Mouse (Mus musculus) c-Kit-positive CD71-negative TER-119-negative erythroid progenitor cells, embryonic 14.5 days (primary cell): ENCODE data around the gene Nr2f6.

ENCODE experiments used
- DNase-seq: peaks from one replicate; pipeline ENCODE4 v3.0.0-alpha.2; 2013; ENCODE audit warnings: low read depth

Gene Nr2f6

DNA sequence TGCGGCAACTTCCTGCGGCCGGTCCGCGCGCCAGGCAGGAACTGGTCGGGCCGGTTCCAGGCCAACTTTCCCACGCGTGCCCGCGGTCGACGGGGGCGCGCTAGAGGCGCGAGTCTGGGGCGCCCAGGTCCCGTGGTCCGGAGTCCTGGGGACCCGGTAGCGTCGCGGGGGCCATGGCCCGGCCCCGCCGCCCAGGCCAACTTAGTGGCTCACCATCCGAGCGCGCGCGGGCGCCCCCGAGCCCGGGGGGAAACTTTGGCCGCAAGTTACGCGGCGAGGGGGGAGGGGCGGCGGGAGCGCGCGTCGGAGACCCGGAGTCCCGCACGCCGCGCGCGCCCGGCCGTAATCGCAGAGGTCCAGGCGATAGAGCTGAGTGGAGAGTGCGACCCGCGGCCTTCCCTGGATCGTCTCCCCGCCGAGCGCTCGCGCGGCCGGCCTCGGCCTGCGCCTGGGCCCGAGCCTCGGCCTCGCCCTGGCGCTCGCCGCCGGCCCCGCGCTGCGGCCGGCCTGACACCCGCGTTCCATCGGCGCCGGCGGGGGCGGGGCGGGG lies at the start of gene Nr2f6:
Nr2f6 (minus strand) TSS at position 540 of the 550 bp plus-strand sequence.
- DNase-seq, result no peak

DNA sequence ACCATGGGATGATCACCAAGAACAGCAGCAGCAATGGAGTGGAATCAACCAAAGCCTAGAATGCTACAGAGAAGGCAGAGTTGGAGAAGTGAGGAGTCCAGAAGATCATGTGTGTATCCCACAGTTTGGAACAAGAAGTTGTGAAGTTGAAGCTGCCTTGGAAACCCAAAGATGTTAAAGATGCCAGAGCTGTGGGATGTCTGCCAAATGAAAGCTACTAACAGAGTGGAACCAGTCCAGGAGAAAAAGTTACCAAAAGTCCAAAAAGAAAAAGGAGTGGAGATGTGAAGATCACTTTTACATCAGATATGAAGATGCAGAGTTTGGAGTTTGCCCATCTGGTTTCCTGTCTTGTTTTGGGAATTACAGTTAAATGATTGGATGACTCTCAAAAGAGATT lies 40.4 kb upstream of the Nr2f6 start:
- no peak for DNase-seq

- no peak for DNase-seq
Observed at GRCm38 (mm10) chr8:71411535-71412273, 29.9 kb upstream of the Nr2f6 start.

- no peak for DNase-seq
Observed at GRCm38 (mm10) chr8:71408231-71408630, 26.5 kb upstream of the Nr2f6 start.

DNA sequence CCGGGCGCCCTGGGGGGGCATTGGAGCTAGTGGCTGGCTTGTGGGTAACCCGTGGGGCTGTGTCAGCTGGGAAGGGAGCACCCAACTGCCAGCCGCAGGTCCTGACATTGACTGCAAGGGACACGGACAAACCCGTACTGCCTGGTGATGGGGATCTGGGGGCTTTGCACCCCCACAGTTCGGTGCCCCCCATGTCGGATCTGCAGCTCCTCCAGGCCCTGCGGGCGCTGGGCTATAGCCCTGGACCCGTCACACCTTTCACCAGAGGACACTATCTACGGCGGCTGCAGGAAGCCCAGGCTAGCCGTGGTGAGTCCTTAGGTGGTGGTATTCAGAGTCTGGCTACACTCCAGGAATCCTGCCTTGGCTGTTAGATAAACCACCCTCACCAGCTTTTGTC lies 25.7 kb upstream of the Nr2f6 start:
- no peak for DNase-seq

DNA sequence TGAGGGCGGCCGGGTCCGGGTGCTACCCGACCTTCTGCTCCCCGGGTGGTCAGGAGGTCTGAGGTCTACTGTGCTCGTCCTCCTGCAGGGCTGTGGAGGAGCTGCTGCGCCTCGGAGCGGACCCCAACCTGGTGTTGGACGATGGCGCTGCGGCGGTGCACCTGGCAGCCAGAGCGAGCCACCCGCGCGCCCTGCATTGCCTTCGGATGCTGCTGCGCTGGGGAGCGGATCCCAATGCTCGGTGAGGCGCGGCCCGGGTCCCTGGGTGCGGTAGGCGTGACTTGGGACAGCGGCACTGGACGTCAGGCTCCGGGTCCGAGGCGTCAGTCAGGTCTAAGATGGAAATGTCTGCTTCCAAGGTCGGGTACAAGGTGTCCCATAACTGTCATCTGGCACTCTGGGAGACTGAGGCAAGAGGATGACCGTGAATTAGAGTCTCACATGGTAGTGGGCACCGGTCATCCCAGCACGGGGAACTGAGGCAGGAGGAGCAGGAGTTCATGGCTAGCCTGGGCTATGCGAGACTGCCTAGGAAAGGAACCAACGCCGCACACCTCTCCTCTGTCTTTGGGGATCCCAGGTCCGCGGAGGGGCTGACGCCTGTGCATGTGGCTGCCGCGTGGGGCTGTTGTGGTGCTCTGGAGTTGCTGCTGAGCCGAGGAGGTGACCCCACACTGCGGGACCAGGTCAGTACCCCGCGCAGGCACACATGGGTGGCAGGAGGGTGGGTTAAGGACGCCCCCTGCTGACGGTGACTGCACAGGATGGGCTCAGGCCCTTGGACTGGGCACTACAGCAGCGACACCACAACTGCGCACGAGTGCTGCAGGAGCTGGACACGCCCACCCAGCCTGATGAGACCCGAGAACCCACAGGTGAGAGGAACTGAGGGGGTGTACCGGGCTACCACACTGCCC lies 24.6 kb upstream of the Nr2f6 start:
- peak; percentile 70 for DNase-seq

GRCm38 (mm10) chr8:71405401-71406098 lies 23.8 kb upstream of the Nr2f6 start, which contains the start of gene Ankle1:
TSS of gene Ankle1 (plus strand) at chr8:71406010.
- peak; percentile 92 for DNase-seq

- DNase-seq, result no peak
Observed at GRCm38 (mm10) chr8:71404951-71405351, 23.2 kb upstream of the Nr2f6 start.

DNA sequence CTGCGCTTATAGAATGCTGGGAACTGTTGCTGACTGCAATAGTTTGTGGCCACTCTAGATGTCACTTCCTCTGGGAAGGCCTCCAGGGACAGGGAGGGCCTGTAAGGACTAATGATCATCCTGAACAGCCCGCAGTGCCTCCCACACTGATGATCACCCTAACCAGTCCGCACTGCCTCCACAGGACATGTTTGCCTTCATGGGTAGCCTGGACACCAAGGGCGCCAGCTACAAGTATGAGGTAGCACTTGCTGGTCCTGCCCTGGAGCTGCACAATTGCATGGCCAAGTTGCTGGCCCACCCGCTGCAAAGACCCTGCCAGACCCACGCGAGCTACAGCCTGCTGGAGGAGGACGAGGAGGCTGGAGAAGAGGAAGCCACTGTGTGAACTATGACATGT lies 22.3 kb upstream of the Nr2f6 start:
- no peak for DNase-seq

GRCm38 (mm10) chr8:71403107-71403885 lies 21.5 kb upstream of the Nr2f6 start:
- DNase-seq, result no peak

DNA sequence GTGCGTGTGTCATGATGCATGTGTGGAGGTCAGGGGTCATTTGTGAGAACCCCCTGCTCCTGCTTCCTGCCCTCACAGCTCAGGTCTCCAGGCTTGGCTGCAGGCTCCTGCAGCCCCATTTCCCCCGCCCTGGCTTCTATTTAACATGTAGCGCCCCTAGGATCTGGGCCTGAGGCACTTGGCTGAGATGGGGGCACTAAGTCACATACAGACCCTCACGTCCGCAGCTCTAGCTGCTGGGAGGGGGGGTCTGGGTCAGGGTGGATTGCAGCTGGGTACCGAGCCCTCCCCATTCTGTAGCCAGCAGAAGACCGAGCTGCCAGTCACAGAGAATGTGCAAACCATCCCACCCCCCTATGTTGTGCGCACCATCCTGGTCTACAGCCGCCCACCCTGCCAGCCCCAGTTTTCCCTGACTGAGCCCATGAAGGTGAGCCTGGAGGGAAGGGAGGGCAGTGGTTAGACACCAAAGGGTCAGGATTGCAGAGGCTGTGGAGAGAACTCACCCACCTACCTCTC lies 20.7 kb upstream of the Nr2f6 start:
- no peak for DNase-seq

GRCm38 (mm10) chr8:71401454-71401853 lies 19.7 kb upstream of the Nr2f6 start:
- no peak for DNase-seq

DNA sequence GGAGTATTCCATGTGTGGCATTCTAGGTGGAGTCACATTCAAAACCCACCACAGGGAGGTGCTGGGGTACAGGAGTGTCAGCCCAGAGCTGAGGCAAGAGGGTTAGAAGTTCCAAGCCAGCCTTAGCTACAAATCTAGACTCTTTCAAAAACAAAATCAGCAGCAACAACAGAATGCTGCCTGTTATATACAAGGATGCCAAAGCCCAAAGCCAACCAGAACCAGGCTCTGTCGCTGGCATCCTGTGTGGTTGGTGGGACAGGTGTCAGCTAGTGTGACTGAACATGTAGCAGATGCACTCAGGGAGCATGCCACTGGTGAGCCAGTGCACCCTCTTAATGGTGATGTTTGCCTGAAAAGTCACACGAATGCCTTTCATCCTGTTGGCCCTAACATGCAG lies 19.1 kb upstream of the Nr2f6 start:
- no peak for DNase-seq

DNA sequence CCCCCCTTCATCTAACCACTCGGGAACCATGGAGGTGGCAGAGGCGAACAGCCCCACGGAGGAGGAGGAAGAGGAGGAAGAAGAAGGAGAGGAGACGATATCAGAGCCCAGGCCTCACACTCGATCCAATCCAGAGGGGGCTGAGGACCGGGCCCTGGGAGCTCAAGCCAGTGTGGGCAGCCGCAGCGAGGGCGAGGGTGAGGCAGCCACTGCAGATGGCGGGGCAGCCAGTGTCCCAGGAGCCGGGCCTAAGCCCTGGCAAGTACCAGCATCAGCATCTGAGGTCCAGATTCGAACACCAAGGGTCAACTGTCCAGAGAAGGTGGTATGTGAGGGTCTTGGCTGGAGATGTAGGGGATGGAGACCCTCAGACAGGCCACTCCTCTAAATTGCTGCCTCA lies 15.9 kb upstream of the Nr2f6 start:
- no peak for DNase-seq

- peak; percentile 93 for DNase-seq
Observed at GRCm38 (mm10) chr8:71396639-71397305, 15.0 kb upstream of the Nr2f6 start, which contains the start of gene Babam1. TSS of gene Babam1 (plus strand) at chr8:71396861.

DNA sequence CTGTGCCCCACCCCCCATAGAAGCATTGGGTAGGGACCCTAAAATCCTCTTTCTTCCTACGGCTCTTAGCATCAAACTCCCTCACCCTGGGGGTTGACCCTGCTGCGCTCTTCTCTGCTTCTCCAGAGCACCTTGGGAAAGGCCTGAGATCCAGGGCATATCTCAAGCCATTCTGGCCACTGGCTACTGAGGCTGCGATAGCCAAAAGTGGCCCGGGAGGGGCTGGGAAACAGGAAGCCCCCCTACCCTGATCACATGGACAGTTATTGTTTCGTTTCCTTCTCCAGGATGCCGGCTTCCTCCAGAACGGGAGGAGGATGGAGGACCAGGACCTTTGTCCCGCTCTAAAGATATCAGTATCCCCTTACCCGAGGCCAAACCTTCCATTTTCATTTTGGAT lies 13.9 kb upstream of the Nr2f6 start, which contains the start of gene Ushbp1:
Ushbp1 (minus strand) TSS at position 174 of the 400 bp plus-strand sequence.
- DNase-seq, result no peak

- DNase-seq, result no peak
Observed at GRCm38 (mm10) chr8:71395071-71395470, 13.3 kb upstream of the Nr2f6 start.

GRCm38 (mm10) chr8:71394481-71394880 lies 12.7 kb upstream of the Nr2f6 start:
- no peak for DNase-seq

DNA sequence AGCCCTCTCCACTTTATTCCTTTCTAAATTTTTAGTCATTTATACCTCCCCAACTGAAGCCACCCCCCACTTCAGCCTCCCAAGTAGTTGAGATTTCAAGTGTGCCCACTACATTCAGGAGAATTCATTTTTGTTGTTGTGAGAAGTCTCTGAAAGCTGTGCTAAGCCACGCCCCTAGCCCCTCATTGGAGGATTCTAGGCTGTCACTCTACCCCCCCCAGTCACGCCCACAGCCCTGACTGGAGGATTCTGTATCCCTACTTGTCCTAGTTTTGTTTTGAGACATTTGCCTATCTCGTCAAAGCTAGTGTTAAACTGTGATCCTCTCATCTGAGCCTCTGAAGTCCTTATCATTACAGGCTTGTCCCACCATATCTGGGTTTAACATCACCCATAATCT lies 11.1 kb upstream of the Nr2f6 start:
- DNase-seq, result no peak

DNA sequence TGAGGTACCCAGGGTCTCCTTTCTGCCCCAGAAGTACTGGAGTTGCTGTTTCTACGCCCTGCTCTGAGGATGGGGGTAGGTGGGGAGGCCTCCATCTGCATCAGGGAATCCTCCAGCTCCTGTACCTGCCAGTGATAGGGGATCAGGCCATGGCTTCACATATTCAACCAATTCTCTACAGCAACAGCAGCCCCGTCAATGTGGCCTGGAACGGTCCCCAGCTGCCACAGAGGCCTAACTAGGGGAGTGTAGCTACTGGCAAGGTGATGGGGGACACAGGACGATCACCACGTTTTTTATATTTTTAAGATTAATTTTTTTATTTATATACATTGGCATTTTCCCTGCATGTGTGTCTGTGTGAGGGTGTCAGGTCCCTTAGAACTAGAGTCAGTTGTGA lies 10.6 kb upstream of the Nr2f6 start:
- no peak for DNase-seq
